Mouse (Mus musculus) testis, postnatal 14 days (tissue): Measurements from ENCODE around the gene Rbfox3.
"Not testable (repeated sequence)": the region's sequence is repeated elsewhere in the genome, so short reads cannot be mapped to it uniquely, and the experiment has no call there.

Experiments used
- DNase-seq: peaks from one replicate; pipeline ENCODE4 v3.0.0; 2021; ENCODE audit warnings: low spot score

The Rbfox3 gene

GRCm38 (mm10) chr11:118825280-118826094, 85.9 kb downstream of the Rbfox3 start:
- DNase-seq, result no peak

- DNase-seq, result peak; percentile 8
These were observed 90.0 kb downstream of the Rbfox3 start for GRCm38 (mm10) chr11:118821353-118821752.

DNA sequence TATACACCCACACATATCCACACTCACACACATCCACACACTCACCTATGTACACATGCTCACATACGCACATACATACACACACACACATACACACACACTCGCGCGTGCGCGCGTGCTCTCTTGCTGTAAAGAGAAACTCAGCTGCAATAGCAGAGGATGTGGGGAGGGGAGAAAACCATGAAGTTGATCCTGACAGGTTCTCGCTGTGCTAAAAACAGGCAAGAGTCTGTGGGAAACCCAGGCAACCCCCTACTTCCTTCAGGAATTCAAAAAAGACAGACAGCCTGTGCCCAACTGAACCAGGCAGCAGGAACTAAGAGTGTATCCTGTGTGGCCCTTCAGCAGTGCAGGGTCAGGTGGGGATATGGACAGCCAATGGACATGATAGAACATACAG, 92.9 kb downstream of the Rbfox3 start:
- no peak for DNase-seq

DNA sequence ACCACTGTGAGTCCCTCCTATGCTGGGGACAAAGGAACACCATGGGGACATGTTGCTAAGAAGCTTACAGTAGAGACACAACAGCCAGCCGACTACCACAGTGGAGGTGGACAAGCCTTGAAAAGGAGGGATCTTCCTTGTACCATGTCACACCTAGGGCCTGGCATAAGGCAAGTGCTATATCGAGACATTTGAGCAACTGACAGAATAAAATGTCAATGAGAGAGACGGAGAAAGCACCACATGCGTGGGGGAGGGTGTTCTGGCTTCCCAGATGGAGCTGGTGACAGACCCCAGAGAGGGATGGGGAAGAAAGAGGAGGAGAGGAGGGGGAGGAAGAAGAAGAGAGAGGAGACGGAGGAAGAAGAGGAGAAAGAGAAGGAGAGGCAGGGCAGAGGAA, 96.3 kb downstream of the Rbfox3 start:
- no peak for DNase-seq

GRCm38 (mm10) chr11:118813942-118814341, 97.5 kb downstream of the Rbfox3 start:
- DNase-seq, result no peak

DNA sequence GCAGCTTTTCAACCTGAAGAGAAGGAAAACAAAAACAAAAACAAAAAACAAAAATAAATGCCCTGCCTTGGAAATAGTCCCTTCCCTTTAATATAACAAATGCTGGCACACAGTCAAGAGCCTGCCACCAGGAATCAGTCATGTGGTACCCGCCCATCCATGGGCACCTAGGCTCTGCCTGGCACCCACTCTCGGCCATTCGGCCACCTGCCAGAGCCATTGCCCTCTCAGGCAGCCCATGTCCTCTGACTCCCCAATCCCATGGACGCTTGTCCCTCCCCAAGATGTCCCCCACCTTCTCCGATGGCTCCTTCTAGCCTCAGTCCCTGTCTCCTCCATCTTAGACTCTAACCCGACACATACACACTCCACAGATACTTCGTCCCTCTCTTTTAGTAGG, 100.0 kb downstream of the Rbfox3 start:
- no peak for DNase-seq

DNA sequence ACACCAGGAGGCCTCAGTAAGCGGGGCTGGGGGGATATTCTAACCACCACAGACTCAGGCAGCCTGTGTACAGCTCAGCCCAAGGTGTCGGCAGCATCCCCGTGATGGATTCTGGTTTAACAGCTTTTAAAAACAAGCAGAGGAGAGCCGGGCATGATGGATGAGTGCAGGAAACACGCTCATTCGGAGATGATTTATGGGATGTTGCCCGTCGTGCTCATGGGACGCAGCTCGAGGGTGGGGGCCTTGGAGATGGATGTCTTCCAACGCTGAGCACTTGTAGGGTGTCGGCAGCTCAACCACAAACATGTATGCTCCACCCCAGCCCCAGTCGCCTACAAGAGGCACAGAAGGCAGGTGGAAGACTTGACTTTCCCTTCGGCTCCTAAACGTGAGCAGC, 103.9 kb downstream of the Rbfox3 start:
- DNase-seq, result no peak

DNA sequence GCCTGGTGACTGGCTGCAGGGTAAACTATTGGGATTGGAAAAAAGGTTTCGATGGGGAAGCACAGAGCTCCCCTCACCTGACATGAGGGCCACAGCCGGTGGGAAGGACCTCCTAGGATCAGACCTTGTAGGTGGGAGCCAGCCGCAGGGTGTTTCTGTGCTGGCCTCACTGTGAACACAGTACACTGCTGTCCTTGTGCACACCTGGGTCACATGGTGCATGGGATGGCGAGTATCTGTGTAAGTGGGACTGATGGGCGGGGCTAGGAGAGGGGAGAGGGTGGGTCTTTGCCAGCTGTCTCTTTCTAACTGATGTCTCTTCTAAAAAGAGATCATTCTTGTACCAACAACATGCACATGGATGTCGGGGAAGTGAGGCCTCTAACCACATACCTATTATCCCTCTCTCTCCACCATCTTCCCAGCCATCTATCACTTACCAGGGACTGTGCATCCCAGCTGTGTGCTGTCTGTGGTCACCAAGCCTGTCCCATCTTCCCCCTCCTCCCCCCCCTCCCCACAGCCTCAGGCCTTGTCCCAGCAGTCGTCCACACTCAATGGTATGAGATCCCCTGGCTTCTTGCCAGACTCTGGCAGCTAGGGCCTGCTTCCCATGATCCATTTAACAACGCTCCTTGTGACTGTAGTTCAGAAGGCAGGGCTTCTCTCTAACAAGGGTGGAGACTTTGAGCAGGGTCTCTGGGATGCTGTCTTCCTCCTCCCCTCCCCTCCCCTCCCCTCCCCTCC, 116.4 kb downstream of the Rbfox3 start:
- no peak for DNase-seq

- DNase-seq, result no peak
These were observed 117.8 kb downstream of the Rbfox3 start for GRCm38 (mm10) chr11:118793639-118794021.

DNA sequence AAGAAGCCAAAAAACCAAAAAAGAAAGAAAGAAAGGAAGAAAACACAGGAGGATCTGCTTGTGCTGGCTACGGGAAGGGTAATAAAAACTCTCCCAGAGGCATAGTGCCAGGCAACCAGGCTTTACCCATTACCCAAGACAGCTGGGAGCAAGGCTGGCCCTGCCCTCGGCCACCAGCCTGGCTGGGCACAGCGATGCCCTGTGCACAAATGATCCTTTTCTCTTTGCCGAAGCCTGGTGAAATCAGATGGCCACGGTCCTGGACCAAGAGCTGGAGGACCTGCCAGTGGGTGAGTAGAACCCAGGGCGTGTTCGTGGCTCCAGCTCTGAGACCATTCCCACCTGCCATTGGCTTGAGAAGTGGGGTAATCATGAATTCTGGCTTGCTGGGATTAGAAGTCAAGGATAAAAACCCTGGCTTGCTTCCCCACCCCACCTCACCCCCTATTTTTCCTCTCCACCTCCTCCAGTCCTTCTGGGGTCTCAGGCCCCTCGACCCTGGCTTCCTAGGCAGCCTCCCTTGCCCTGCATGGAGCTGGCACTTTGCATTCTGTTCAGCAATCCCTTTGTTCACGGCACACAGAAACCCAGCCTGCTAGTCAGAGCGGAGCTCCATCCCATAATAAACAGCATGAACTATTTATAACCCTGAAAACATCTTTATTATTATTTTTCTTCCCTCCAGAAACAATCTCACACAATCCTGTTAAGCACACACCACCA, 118.3 kb downstream of the Rbfox3 start:
- DNase-seq, result no peak

GRCm38 (mm10) chr11:118792163-118792915, 119.1 kb downstream of the Rbfox3 start:
- no peak for DNase-seq

DNA sequence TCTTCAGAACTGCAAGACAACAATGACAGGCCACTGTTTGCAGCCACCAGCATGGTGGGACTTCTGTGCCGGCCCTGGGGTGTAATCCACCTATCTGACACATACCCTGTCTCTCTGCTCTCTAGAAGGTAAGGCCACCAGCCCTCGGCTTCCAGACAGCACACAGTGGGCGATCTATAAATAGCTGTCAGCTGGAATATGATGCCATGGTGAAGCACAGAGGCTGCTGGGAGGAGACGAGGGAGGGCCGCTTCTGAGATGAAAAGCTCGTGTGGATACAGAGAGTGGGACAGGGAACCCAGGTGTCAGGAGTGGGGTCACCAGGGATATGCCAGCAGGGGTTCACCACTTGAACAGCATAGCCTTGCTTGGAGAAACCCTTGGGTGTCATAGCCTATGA, 120.0 kb downstream of the Rbfox3 start:
- no peak for DNase-seq

GRCm38 (mm10) chr11:118788091-118788490, 123.3 kb downstream of the Rbfox3 start:
- DNase-seq, result no peak

DNA sequence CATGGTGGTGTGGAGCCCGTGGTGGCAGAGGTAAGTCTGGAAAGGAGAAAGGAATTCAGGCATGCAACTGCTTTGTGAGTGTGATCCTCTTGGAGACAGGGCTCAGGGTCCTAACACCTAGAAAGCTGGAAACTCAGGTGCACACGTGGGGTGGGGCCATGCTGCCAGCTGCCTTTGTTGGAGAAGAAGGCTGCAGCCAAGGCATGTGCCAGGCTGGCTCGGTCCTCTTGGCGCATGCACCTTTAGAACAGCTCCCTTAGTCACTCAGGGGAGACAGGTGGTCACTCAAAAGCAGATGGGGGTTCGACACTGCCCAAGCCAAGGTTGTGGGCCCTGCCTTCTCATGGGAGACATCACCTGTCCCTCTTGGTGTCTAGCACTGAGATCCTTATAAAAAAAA, 128.7 kb downstream of the Rbfox3 start:
- no peak for DNase-seq

GRCm38 (mm10) chr11:118775753-118776152, 135.6 kb downstream of the Rbfox3 start:
- no peak for DNase-seq

DNA sequence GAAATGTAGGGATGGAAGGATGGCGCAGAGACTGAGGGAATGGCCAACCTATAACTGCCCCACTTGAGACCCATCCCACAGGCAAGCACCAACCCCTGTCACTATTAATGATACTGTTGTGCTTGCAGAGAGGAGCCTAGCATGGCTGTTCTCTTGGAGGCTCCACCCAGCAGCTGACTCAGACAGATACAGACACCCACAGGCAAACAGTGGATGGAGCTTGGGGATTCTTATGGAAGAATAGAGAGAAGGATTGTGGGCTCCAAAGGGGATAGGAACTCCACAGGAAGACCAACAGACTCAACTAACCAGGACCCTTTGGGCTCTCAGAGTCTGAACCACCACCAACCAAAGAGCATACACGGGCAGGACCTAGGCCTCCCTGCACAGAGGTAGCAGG, 136.6 kb downstream of the Rbfox3 start:
- not testable (repeated sequence) for DNase-seq

- DNase-seq, result no peak
These were observed 138.3 kb downstream of the Rbfox3 start for GRCm38 (mm10) chr11:118773076-118773583.

DNA sequence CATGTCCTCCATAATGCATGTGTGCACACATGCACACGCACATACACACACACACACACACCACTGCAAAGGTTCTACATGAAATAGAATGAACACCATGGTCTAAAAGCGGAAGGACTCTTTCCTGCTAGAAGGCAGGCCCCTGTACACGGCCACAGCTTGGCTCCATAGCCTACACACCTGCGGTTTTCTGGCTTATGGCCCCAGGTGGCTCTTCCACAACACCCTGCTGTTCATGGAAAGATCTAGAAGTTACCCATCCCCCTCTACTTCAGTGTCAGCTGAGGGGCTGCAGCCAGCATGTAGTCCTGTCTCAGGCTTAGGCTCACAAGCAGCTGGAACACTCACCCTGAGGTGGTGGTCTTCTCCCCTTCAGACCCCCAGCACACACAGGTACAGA, 140.0 kb downstream of the Rbfox3 start:
- DNase-seq, result no peak

DNA sequence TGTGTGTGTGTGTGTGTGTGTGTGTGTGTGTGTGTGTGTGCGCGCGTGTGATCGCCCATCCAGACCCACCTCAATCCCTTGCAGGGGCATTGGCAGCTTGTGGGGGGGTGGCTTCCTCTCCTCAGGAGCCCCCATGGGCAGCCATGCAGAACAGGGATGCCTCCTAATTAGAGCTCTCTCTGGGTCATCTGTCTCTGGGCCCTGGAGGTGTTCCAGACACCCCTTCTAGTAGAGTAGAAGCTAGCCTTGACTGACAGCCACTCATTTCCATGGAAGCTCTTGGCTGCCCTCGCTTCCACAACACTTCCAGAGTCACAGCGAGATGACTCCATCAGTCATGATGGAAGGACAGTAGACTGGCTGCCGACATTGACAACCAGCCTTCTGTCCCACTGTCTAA, 140.6 kb downstream of the Rbfox3 start:
- no peak for DNase-seq

GRCm38 (mm10) chr11:118769542-118769941, 141.9 kb downstream of the Rbfox3 start:
- no peak for DNase-seq

DNA sequence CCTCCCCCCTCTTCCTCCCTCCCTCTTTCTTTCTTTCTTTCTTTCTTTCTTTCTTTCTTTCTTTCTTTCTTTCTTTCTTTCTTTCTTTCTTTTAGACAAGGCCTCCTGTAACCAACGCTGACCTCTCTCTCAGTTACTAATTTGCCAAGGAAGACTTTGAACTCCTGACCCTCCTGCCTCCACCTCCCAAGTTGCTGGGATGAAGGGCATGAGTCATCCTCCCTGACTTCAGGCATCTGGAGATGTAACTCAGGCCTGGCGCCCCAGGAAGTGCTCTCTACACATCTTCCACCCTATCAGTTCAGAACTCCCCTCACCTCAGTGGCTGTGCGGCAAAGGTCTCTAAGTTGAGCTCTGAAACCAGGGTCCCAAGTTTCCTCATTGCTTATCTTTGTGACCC, 143.0 kb downstream of the Rbfox3 start:
- DNase-seq, result no peak

DNA sequence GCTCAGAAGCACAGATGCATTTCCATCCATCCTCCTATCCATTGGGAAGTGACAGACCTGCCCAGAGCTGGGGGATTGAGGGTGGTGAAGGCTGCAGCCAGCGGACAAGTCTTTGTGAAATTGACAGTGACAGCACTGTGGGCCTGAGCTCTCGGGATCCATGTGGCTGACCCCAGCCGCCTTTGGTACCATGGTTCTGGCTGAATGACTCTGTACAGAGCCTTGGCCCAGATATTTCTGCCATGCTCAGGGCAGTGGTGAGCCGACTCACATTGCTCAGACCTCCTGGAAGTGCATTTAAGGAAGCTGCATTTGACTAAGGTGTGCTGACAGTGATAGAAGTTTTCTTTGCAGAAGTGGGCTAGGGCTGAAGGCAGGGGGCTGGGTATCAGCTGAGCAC, 144.0 kb downstream of the Rbfox3 start:
- no peak for DNase-seq
